Mouse (Mus musculus): Measurements from ENCODE around the gene Ugt1a8. TPM values are rescaled to one million over a fixed set of nuclear protein-coding genes. Genes with fewer than 3 reads are reported as not detected.
"Not testable (repeated sequence)": the region's sequence is repeated elsewhere in the genome, so short reads cannot be mapped to it uniquely, and the experiment has no call there.

Ugt1a8 gene
- total and polyA plus RNA-seq, 3 experiments: not detected

DNA sequence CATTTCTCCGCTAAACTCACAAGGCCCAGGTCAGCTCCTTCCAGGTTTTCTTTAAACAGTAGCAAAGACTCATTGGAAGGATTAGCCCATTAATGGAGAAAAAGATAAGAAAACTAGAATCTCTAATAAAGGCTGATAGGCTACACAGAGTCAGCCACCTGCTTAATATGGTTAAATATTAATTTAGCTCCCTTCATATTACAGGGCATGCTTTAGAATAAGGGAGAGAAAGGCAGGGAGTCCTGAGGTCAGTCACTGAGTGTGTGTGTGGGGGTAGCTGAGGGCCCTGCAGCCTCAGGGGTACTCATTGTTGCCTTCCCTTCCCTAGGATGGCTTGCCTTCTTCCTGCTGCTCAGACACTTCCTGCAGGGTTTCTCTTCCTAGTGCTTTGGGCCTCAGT lies 50.5 kb downstream of the Ugt1a8 start:
- no peaks in the 10 kb centered on the region for H3K27me3 ChIP-seq (ENCODE audit: control insufficient read depth in 1 of 2, insufficient read depth in 2 of 2, low read length in 2 of 2)
- H3K4me3 ChIP-seq (ENCODE audit: control insufficient read depth in 1 of 2, insufficient read depth in 1 of 2, low read depth in 2 of 2, low read length in 2 of 2): no peak overlapping the region
- H3K9me3 ChIP-seq (replicated peaks; ENCODE audit: insufficient read depth, low read length): no peaks in the 10 kb centered on the region
- DNase-seq (ENCODE audit: low read depth, low spot score): no peak
- no peaks in the 10 kb centered on the region for H3K36me3 ChIP-seq (ENCODE audit: control insufficient read depth in 1 of 2, insufficient read depth in 2 of 2, low read length in 2 of 2)
- H3K9ac ChIP-seq (ENCODE audit: control insufficient read depth, low read depth, low read length, poor library complexity, severe bottlenecking): no peak overlapping the region
- no peak for TF ChIP-seq MAZ (IDR thresholded peaks at IDR 0.05; ENCODE audit: low read depth, low read length)
- no peak for TF ChIP-seq NRF1 (IDR thresholded peaks at IDR 0.05; ENCODE audit: insufficient read depth, low read depth, low read length, poor library complexity, severe bottlenecking)
- TF ChIP-seq ZNF384 (IDR thresholded peaks at IDR 0.05; ENCODE audit: low read depth, low read length): no peak
- TF ChIP-seq ZC3H11A (IDR thresholded peaks at IDR 0.05; ENCODE audit: low read depth, low read length): no peak
- no peak for TF ChIP-seq NELFE (IDR thresholded peaks at IDR 0.05; ENCODE audit: low read depth, low read length)
- TF ChIP-seq ZKSCAN1 (IDR thresholded peaks at IDR 0.05; ENCODE audit: low read depth, low read length): no peak
- no peak for TF ChIP-seq EP300 (IDR thresholded peaks at IDR 0.05; ENCODE audit: low read depth in 1 of 2, low read length in 2 of 2)
- TF ChIP-seq ETS1 (IDR thresholded peaks at IDR 0.05; ENCODE audit: low read depth, low read length): no peak
- no peak for TF ChIP-seq GABPA (IDR thresholded peaks at IDR 0.05; ENCODE audit: low read depth, low read length)
- no peak for TF ChIP-seq RCOR1 (IDR thresholded peaks at IDR 0.05; ENCODE audit: low read depth, low read length)
- no peak for TF ChIP-seq MAX (IDR thresholded peaks at IDR 0.05; ENCODE audit: low read length)
- TF ChIP-seq USF2 (IDR thresholded peaks at IDR 0.05; ENCODE audit: borderline replicate concordance in 1 of 2, insufficient read depth in 1 of 2, low read depth in 1 of 2, low read length in 2 of 2): no peak
- no peak for TF ChIP-seq ZMIZ1 (IDR thresholded peaks at IDR 0.05; ENCODE audit: low read depth, low read length)
- no peaks in the 10 kb centered on the region for H3K4me1 ChIP-seq (ENCODE audit: control insufficient read depth in 1 of 2, insufficient read depth in 2 of 2, low read length in 2 of 2)
- no peak overlapping the region for H3K27ac ChIP-seq (ENCODE audit: control insufficient read depth, low read depth, low read length)
- no peaks in the 10 kb centered on the region for H3K79me2 ChIP-seq (ENCODE audit: control insufficient read depth, insufficient read depth, low read length, poor library complexity)

DNA sequence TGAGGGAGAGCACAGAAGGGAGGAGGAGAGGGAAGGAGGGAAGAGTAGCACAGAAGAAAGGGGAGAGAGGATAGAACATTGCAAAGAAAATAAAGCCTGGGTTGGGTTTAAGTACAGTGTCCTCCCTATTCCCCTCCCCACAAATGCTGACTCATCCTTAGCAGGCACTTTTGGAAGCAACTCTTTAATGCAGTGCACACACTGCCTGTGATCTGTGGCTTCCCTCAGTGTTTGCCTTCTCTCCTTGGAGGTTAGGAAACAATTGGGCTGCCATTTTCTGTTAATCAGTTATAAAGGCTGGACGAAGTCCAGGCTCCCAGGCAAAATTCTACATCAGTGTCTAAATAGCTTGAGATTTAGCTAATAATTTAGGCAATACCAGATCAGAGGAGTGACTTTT lies 52.9 kb downstream of the Ugt1a8 start:
- not testable (repeated sequence) for H3K4me3 ChIP-seq (ENCODE audit: control insufficient read depth in 1 of 2, insufficient read depth in 1 of 2, low read depth in 2 of 2, low read length in 2 of 2); H3K9ac ChIP-seq (ENCODE audit: control insufficient read depth, low read depth, low read length, poor library complexity, severe bottlenecking); H3K27me3 ChIP-seq (ENCODE audit: control insufficient read depth in 1 of 2, insufficient read depth in 2 of 2, low read length in 2 of 2); H3K4me1 ChIP-seq (ENCODE audit: control insufficient read depth in 1 of 2, insufficient read depth in 2 of 2, low read length in 2 of 2); H3K27ac ChIP-seq (ENCODE audit: control insufficient read depth, low read depth, low read length); H3K79me2 ChIP-seq (ENCODE audit: control insufficient read depth, insufficient read depth, low read length, poor library complexity); H3K36me3 ChIP-seq (ENCODE audit: control insufficient read depth in 1 of 2, insufficient read depth in 2 of 2, low read length in 2 of 2); DNase-seq (ENCODE audit: low read depth, low spot score); H3K9me3 ChIP-seq (replicated peaks; ENCODE audit: insufficient read depth, low read length)

DNA sequence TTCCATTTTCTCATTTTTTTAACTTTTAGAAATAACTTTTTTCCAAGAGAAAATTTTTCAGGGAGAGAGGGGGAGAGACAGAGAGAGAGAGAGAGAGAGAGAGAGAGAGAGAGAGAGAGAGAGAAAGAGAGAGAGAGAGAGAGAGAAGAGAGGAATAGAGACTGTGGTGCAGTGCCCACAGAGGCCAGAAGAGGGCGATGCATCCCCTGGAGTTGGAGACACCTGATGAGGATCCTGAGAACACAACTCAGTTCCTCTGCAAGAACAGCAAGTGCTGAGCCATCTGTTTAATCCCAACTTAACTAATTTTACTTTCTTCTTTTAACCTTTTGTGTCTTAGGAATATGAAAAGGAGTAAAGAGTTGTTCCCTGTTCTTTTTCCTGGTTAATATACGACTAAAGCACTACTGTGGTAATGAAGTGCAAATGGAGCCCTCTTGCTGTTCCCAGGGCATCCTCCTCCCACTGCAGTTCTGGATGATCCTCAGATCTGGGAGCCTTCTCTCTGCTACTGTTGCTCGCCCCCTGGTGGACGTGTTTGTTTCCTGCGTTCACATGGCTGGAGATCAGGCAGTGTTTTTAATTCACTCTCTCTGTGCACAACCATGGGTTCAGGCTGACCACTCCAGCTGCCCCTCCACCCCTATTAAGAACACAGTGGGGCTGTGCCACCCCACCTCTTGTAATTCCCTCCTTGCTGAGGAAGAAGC lies 56.5 kb downstream of the Ugt1a8 start:
- peak; percentile 40 for DNase-seq (ENCODE audit: low read depth, low spot score)
- not testable (repeated sequence) for H3K4me1 ChIP-seq (ENCODE audit: control insufficient read depth in 1 of 2, insufficient read depth in 2 of 2, low read length in 2 of 2); H3K79me2 ChIP-seq (ENCODE audit: control insufficient read depth, insufficient read depth, low read length, poor library complexity); H3K27me3 ChIP-seq (ENCODE audit: control insufficient read depth in 1 of 2, insufficient read depth in 2 of 2, low read length in 2 of 2); H3K36me3 ChIP-seq (ENCODE audit: control insufficient read depth in 1 of 2, insufficient read depth in 2 of 2, low read length in 2 of 2); H3K4me3 ChIP-seq (ENCODE audit: control insufficient read depth in 1 of 2, insufficient read depth in 1 of 2, low read depth in 2 of 2, low read length in 2 of 2); H3K9me3 ChIP-seq (replicated peaks; ENCODE audit: insufficient read depth, low read length); H3K27ac ChIP-seq (ENCODE audit: control insufficient read depth, low read depth, low read length); H3K9ac ChIP-seq (ENCODE audit: control insufficient read depth, low read depth, low read length, poor library complexity, severe bottlenecking)
- TF ChIP-seq RAD21 (IDR thresholded peaks at IDR 0.05; ENCODE audit: low read depth, low read length) (peak; percentile 33), CTCF (IDR thresholded peaks at IDR 0.05 in 2 of 3, conservative IDR thresholded peaks at IDR 0.05 in 1 of 3; ENCODE audit: control insufficient read depth in 1 of 3, insufficient read depth in 1 of 3, low read depth in 2 of 3, low read length in 3 of 3, poor library complexity in 1 of 3, severe bottlenecking in 1 of 3) (peak; percentile 33 to 55 (median 44); a peak in 4 of 6 replicates), SMC3 (IDR thresholded peaks at IDR 0.05; ENCODE audit: low read depth, low read length) (peak; percentile 41)

Measured in MEL (cell line).